Mouse (Mus musculus) brain, adult 2 months (tissue): ENCODE results near the gene Dnal4.

Source experiments
- DNase-seq: peaks from one replicate; pipeline ENCODE4 v3.0.0; 2011; ENCODE audit warnings: low read depth, low spot score

Gene Dnal4

GRCm38 (mm10) chr15:79763601-79764246 is 13.9 kb downstream of the Dnal4 start:
- DNase-seq, result peak; percentile 95

DNA sequence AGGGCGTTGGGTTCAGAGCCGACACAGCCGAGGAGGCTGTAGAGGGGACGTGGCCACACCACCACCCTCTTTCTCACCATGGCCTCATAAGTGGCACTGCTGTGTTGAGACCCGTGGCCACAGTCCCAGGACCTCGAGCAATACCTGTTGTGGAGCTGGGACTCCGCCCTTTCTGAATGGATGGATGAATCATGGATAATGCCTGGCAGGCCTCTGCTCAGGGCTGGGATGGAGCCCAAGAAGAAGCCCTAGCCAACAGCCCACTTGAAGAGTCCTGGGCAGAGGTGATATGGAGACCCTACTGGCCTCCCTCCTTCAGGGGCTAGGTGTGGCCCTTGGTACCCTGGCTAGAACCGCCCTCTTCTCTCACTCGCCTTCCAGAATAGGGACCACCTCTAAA is 14.6 kb downstream of the Dnal4 start:
- no peak for DNase-seq

GRCm38 (mm10) chr15:79760956-79761355 is 16.7 kb downstream of the Dnal4 start:
- peak; percentile 77 for DNase-seq

GRCm38 (mm10) chr15:79757118-79757517 is 20.5 kb downstream of the Dnal4 start:
- no peak for DNase-seq

- peak; percentile 84 for DNase-seq
Measured at GRCm38 (mm10) chr15:79755977-79756625, 21.5 kb downstream of the Dnal4 start.

DNA sequence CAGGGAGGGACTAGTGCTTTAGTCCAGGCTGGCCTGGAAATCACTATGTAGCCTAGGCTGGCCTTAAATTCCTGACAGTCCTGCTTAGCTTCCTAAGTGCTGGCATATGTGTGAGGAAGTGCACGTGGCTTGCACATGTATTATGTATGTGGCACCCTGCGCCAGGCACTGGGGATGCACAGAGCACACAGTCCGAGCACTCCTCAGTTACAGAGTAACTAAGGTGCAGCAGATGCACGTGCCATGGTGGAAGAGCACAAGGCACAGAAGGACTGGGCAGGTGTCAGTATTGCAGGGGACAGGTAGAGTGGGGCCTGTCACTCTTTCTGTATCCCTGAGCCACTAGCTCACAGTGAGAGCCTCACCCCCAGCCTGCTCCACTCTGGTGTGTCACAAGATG is 22.5 kb downstream of the Dnal4 start:
- no peak for DNase-seq

- DNase-seq, result no peak
Measured at GRCm38 (mm10) chr15:79753873-79754272, 23.8 kb downstream of the Dnal4 start.

GRCm38 (mm10) chr15:79753420-79753752 is 24.3 kb downstream of the Dnal4 start:
- no peak for DNase-seq

GRCm38 (mm10) chr15:79752742-79753419 is 24.8 kb downstream of the Dnal4 start:
- peak; percentile 82 for DNase-seq

DNA sequence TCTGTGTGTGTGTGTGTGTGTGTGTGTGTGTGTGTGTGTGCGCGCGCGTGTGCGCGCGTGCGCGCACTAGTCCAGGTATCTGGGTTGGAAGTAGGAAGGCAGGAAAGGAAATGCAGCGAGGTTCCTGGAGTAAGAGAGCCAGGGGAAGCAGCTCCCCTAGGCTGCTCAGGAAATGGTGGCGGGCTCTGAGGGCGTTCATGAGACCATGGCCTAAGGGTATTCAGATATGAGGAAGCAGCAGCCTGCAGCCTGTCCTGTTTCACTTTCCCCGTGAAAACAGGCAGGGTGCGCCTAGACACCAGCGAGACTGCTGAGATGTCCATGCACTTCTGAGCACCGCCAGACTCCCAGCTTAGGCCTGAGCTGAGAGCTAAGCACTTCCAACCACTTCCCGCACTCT is 25.9 kb downstream of the Dnal4 start:
- no peak for DNase-seq

GRCm38 (mm10) chr15:79750266-79750665 is 27.4 kb downstream of the Dnal4 start:
- DNase-seq, result no peak

- no peak for DNase-seq
Measured at GRCm38 (mm10) chr15:79749162-79749561, 28.5 kb downstream of the Dnal4 start.

GRCm38 (mm10) chr15:79747998-79748397 is 29.7 kb downstream of the Dnal4 start:
- no peak for DNase-seq

- no peak for DNase-seq
Measured at GRCm38 (mm10) chr15:79745883-79746282, 31.8 kb downstream of the Dnal4 start.

DNA sequence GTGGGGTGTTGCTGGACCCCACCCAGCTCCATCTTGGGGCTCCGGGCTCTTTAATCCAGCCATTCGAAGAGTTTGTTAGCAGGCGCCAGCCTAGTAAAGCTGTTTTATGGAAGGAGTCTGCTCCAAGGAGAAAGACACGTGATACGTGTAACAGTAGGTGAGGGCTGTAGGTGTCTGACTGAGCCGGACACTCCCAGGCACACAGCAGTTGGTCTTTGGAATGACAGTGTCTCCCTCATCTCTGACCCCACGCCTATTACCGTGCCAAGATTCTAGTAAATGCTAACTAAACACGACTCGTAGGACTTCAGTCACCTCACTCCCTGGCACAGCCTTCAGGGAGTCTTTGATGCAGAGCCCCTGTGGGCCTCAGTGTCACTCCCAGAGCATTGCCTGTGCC is 32.3 kb downstream of the Dnal4 start:
- no peak for DNase-seq

DNA sequence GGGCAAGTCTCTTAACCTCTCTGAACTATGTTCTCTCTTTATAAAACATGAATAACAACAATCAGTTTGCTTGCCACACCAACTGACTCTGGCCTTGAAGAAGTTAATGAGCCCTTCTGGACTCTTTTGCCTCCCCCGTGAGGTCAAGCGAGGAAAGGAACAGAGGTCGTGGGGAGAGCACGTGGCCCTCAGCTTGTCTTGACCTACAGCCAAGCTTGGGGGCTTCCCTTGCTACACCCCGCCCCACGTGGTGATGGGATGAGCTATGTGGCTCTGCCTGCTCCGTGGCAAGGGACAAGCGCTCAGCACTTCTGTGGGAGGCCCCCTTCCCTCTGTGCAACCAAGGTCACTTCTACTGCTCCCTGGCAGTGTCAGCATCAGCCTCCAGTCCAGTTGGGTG is 32.9 kb downstream of the Dnal4 start:
- DNase-seq, result no peak

DNA sequence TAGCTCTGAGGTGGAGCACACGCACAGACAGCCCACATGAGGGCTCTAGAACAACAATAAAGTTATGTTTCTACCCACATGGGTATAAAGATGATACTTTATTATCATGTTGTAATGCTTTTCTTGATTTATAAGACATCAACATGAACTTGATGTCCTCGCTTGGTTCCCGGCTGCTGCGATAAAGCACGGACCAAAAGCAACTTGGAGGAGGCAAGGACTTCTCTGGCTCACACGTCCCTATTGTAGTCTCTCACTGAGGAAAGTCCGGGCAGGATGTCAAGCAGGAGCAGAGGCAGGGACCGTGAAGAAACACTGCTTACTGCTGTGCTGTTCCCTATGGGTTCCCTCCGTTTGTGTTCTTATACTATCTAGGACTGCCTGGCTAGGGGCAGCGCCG is 33.6 kb downstream of the Dnal4 start:
- DNase-seq, result no peak

GRCm38 (mm10) chr15:79742706-79743023 is 35.0 kb downstream of the Dnal4 start:
- DNase-seq, result no peak

DNA sequence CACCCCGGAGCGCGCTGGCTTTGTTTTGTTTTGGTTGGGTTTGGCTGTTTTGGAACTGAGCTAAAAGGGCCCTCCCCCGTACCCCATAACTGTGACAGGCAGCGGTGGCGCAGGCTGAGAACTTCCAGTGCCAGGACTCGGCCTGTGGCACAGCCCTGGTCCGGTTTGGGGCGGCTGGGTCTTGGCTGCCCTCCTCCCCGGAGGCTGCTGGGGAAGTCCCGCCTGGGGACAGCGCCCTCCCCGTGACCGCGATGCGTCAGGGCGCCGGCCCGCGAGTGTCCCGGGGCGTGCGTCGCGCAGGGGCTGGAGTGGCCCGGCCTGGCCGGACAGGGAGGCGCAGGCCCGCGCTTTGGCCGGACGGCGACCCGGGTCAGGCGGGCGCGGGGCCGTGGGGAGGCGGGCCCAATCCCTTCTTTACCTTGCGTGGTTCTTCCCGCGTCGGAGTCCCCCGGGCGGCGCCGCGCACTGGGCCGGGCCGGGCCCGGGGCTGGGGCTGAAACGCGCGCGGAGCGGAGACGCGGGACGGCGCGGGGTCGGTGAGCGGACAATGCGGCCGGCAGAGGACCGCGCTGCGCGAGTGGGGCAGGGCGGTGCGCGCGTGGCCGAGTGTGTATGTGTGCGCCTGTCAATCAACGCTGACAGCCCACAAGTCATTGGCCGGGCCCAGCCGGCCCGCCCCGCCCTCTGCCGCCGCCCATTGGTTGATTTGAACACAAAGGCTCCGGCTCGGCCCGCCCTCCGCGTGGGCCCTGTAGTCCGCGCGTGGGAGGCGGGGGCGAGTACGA is 35.5 kb downstream of the Dnal4 start, which contains the start of gene Sun2:
TSS of gene Sun2 (minus strand) at position 616 of the 785 bp plus-strand sequence.
- peak; percentile 96 for DNase-seq

- DNase-seq, result peak; percentile 49
Measured at GRCm38 (mm10) chr15:79741173-79741858, 36.3 kb downstream of the Dnal4 start.

GRCm38 (mm10) chr15:79740739-79741138 is 36.9 kb downstream of the Dnal4 start:
- no peak for DNase-seq

DNA sequence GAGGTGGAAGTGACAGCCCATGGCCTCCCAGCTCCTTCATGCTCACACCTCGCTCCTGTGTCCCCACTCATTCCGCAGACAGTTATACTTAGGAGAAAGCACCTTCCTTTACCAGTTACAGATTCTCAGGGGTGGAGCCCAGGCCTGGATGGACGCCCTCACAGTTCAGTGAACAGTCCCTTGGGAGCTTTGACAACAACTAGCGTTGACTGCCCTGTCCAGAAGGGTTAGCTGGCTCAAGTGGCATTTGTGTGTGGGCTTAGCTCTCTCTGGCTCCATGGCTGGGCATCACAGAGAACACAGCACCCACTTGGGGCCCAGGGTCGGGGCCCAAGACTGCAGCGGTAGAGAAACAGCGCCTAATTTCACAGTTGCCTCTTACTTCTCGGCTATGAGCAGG is 43.3 kb downstream of the Dnal4 start:
- DNase-seq, result no peak
